Mouse (Mus musculus) brain, embryonic 18.5 days (tissue): ENCODE measurements around the gene St3gal4.

Experiments
- DNase-seq: peaks from one replicate; pipeline ENCODE4 v3.0.0-alpha.2; 2012; ENCODE audit warnings: low read depth, low spot score

St3gal4 gene

GRCm38 (mm10) chr9:35007697-35008341, 111.2 kb downstream of the St3gal4 start:
- DNase-seq, result no peak

GRCm38 (mm10) chr9:35004113-35004512, 115.0 kb downstream of the St3gal4 start:
- DNase-seq, result no peak

- no peak for DNase-seq
Observed at GRCm38 (mm10) chr9:34997880-34998865, 120.9 kb downstream of the St3gal4 start.
